Mouse (Mus musculus) liver, postnatal 0 days (tissue): ENCODE measurements around the gene Dlg2.

Experiments used
- CTCF ChIP-seq: sonication (generic); IDR thresholded peaks from 2 replicates; pipeline ENCODE4 v1.5.1; 2016; ENCODE audit warnings: antibody characterized with exemption, low read depth
- EP300 ChIP-seq: IDR thresholded peaks from 2 replicates; pipeline ENCODE4 v1.6.1; 2016; ENCODE audit warnings: antibody characterized with exemption, low read depth, mild to moderate bottlenecking

DNA sequence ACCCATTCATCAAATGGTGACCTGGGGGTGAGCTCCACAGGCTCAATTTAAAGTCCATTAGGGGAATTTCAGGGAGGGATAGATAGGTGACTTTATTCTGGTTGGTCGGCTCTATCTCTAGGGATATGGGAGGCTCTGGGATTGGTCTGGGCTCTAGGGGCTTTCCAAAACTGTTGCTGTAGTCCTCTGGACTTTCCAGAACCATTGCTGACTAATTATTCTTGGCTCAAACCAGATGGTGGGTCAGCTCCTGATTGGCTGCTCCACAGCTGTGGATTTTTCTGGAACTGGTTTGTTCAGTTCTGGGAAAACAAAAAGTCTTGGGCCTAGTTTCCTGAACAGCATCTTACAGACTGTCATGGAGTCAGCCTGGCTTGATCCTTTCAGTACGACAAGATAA lies 2017.0 kb downstream of the Dlg2 start:
- TF ChIP-seq CTCF (no peak), EP300 (no peak)
